Mouse (Mus musculus): ENCODE measurements around the gene Bcl2.

DNA sequence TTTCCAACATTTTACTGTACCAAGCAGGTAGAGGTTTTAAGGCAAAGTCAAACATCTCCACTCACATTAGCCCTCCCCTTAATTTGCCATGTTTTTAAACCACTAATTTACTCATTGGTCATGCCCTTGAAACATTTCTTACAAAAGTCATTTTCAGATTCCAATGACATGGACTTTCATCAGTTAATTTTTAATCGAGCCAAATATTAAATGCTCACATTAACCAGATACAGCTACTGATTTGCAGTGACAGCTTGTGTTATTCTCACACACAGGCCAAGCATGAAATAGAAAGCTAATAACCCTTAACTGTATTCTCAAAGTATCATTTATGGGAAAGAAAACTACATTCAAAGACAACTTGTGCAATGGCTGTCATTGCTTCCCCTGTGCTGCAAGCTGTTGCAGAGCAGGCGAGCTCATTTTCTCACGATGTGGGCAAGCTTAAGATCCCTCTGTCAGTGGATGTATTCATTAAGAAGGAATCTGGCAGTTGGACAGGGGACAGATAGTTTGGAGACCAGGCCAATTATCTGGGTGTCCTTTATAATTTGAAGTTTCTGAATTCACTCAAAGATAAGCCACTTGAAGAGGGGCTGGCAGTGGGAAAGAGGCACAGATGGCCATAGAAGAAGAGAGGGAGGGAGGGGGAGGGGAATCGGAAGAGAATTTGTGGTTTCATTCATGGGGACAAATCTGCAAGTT, 11.5 kb downstream of the Bcl2 start:
- TF ChIP-seq EP300 (optimal IDR thresholded peaks at IDR 0.05) (no peak), CTCF (IDR thresholded peaks at IDR 0.05; ENCODE audit: low read depth) (no peak)

Data from stomach, postnatal 0 days (tissue).